15 mouse cellular contexts compared by ENCODE assay signal in the genomic region with DNA sequence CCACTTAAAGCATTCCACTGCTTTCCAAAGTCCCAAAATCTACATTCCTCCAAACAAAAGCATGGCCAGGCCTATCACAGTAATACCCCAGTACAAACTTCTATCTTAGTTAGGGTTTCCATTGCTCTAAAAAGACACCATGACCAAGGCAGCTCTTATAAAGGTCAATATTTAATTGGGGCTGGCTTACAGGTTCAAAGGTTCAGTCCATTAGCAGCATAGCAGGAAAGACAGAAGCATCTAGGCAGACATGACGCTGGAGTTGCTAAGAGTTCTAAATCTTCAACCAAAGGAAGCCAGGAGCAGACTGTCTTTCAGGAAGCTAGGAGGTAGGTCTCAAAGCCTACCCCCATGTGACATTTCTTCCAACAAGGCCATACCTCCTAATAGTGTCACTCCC.
"Had no signal": no experiment of that assay in that cellular context is flagged by ENCODE, and none has a peak within 500 bp of the region (broad histone marks: within the 10 kb centered on the region; RNA-seq: fewer than 3 reads in every experiment).

No protein-coding gene starts in this region.

- H3K9ac ChIP-seq: neural tube, embryonic 15.5 days; stomach, embryonic 15.5 days had no signal

- DNase-seq: retina, postnatal 1 day; right cerebral cortex, adult 18-20 months; right cerebral cortex, postnatal 14 days; right cerebral cortex, postnatal 25 days; right cerebral cortex, postnatal 4 days; spleen, adult 18-20 months; thymus, adult 18-20 months; thymus, adult 2 months; thymus, postnatal 14 days; thymus, postnatal 25 days; thymus, postnatal 36 days; thymus, postnatal 4 days had no signal

- H3K4me3 ChIP-seq: neural tube, embryonic 15.5 days; stomach, embryonic 15.5 days had no signal

- H3K27me3 ChIP-seq: neural tube, embryonic 15.5 days; stomach, embryonic 15.5 days had no signal

- H3K27ac ChIP-seq: neural tube, embryonic 15.5 days; stomach, embryonic 15.5 days; stomach, postnatal 0 days had no signal

- H3K4me2 ChIP-seq: neural tube, embryonic 15.5 days; stomach, embryonic 15.5 days had no signal

- H3K4me1 ChIP-seq: neural tube, embryonic 15.5 days; stomach, embryonic 15.5 days had no signal

- H3K36me3 ChIP-seq: neural tube, embryonic 15.5 days; stomach, embryonic 15.5 days had no signal

- H3K9me3 ChIP-seq: neural tube, embryonic 15.5 days; stomach, embryonic 15.5 days had no signal
